Mouse (Mus musculus) MN1 (cell line): ENCODE measurements at regions not wholly inside any gene's neighbourhood (a gene's known extent, or its start where the extent isn't known, plus 50 kb on each side); places are given as distances from the start of the nearest gene placed in this dataset.

Experiments
- DNase-seq: peaks from one replicate; pipeline ENCODE4 v3.0.0-alpha.2; 2016; ENCODE audit warnings: low spot score

GRCm38 (mm10) chr12:35724132-35724531 lies 189.3 kb upstream of the Ahr start:
- DNase-seq = no peak

GRCm38 (mm10) chr12:35712671-35713070 lies 177.8 kb upstream of the Ahr start:
- no peak for DNase-seq

- DNase-seq = no peak
Observed at GRCm38 (mm10) chr12:35711549-35712070, 176.8 kb upstream of the Ahr start.

GRCm38 (mm10) chr12:35710323-35710722 lies 175.5 kb upstream of the Ahr start:
- no peak for DNase-seq

- DNase-seq = no peak
Observed at GRCm38 (mm10) chr12:35703479-35703878, 168.6 kb upstream of the Ahr start.

GRCm38 (mm10) chr12:35702674-35703073 lies 167.8 kb upstream of the Ahr start:
- DNase-seq = no peak

- DNase-seq = no peak
Observed at GRCm38 (mm10) chr12:35694253-35694652, 159.4 kb upstream of the Ahr start.

GRCm38 (mm10) chr12:35690914-35691313 lies 156.1 kb upstream of the Ahr start:
- DNase-seq = no peak

- DNase-seq = no peak
Observed at GRCm38 (mm10) chr12:35686231-35686630, 151.4 kb upstream of the Ahr start.

GRCm38 (mm10) chr12:35685189-35685588 lies 150.4 kb upstream of the Ahr start:
- DNase-seq = no peak

- DNase-seq = no peak
Observed at GRCm38 (mm10) chr12:35681864-35682449, 147.1 kb upstream of the Ahr start.

- DNase-seq = no peak
Observed at GRCm38 (mm10) chr12:35679903-35680302, 145.1 kb upstream of the Ahr start.

- DNase-seq = no peak
Observed at GRCm38 (mm10) chr12:35679025-35679424, 144.2 kb upstream of the Ahr start.

GRCm38 (mm10) chr12:35674487-35674886 lies 139.6 kb upstream of the Ahr start:
- no peak for DNase-seq

- DNase-seq = no peak
Observed at GRCm38 (mm10) chr12:35670980-35671379, 136.1 kb upstream of the Ahr start.

- no peak for DNase-seq
Observed at GRCm38 (mm10) chr12:35668716-35669115, 133.9 kb upstream of the Ahr start.

- DNase-seq = no peak
Observed at GRCm38 (mm10) chr12:35667705-35668104, 132.9 kb upstream of the Ahr start.

- DNase-seq = no peak
Observed at GRCm38 (mm10) chr12:35667218-35667617, 132.4 kb upstream of the Ahr start.

GRCm38 (mm10) chr12:35666062-35666461 lies 131.2 kb upstream of the Ahr start:
- DNase-seq = no peak

GRCm38 (mm10) chr12:35663062-35663461 lies 128.2 kb upstream of the Ahr start:
- DNase-seq = no peak

GRCm38 (mm10) chr12:35656563-35656962 lies 121.7 kb upstream of the Ahr start:
- DNase-seq = no peak

GRCm38 (mm10) chr12:35649772-35650171 lies 114.9 kb upstream of the Ahr start:
- DNase-seq = no peak

- no peak for DNase-seq
Observed at GRCm38 (mm10) chr12:35642473-35642872, 107.6 kb upstream of the Ahr start.

- DNase-seq = no peak
Observed at GRCm38 (mm10) chr12:35641741-35642140, 106.9 kb upstream of the Ahr start.
